Mouse (Mus musculus): ENCODE measurements around the gene Ezh2.
A peak's percentile ranks its signal among the peaks of the same experiment; 100 is the strongest.
"Not testable (repeated sequence)": the region's sequence is repeated elsewhere in the genome, so short reads cannot be mapped to it uniquely, and the experiment has no call there.

Ezh2 gene

DNA sequence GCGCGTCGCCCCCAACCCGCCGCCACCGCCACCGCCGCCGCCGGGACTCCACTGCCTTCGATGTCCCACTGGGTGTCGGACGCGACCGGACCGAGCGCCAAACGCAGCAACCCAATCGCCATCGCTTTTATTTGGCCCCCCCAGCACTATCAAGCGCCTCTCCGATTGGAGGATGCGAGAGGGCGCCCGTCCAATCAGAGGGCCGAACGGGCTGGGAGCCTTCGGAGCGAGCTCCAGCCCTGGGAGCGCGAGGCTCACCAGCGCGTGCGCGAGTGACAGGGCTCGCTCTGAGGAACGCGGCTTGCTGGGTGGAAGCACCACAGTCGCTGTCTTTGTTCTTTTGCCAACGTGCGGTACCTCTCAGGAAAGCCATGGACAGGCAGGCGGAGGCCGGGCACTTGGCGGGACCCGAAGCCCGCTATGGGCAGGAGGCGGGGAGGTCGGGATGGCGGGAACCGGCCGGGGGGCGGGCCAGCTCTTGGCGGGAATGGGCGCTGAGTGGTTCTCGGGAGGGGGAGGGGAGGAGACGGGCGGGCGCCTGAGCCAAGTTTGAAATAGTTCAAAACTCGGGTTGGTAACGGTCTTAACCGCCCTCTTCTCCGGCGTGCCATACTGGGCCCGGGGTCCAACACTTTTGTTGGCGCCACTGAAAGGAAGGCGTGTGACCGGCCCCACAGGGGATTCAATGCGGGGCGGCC is at the start of gene Ezh2:
Gene Ezh2, minus strand, starts transcription at position 416 of the 698 bp plus-strand sequence.
- DNase-seq (ENCODE audit: low spot score in 2 of 2), result peak; percentile 98

DNA sequence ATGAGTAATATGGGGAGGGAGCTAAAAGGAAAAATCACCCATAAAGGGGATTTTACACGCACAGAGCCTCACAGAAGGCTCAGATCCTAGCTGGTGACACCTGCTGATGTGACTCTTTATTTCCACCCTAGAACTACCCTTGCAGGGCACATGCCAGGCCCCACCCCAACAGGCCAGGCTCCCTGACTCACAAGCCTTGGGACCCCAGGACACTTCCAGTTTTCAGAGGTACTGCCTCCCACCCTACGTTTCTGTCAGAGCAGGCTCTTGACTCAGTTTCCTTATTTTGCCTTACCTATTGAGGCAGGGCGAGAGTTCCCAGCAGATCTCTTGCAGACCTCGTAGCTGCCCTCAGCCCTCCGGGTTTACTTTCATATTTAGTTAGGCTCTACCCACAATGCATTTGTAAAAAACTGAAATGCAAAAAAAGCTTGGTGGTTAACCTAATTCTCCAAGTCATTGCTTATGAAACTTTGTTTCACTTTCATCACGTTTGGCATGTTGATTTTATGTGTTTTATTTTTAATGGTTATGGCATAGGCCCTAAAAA is 41.5 kb upstream of the Ezh2 start:
- DNase-seq (ENCODE audit: low spot score in 2 of 2), result no peak

DNA sequence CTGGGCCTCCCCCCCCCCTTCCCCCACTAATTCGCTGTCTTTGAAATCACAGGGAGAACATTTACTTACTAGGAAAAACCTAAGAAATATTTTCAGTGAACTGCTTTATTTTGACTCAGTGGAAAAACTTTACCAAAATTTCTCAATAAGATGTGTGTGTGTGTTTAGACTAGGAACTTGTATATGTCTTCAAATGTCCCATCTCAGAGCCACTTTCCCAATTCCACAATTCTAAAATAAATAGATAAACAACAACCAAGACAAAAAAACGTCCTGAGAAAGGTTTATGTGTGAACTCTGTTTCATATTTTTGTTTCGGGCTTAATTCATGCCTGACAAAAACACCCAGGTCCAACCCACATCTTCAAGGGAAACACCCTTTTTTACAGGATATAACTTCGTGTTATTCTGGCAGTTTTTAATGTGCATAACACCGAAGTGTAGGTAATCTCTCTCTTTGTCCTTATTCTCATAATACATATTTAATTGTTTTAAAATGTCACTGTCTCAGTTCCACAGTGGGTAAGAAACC is 40.9 kb upstream of the Ezh2 start:
- DNase-seq (ENCODE audit: low spot score in 2 of 2), result no peak

DNA sequence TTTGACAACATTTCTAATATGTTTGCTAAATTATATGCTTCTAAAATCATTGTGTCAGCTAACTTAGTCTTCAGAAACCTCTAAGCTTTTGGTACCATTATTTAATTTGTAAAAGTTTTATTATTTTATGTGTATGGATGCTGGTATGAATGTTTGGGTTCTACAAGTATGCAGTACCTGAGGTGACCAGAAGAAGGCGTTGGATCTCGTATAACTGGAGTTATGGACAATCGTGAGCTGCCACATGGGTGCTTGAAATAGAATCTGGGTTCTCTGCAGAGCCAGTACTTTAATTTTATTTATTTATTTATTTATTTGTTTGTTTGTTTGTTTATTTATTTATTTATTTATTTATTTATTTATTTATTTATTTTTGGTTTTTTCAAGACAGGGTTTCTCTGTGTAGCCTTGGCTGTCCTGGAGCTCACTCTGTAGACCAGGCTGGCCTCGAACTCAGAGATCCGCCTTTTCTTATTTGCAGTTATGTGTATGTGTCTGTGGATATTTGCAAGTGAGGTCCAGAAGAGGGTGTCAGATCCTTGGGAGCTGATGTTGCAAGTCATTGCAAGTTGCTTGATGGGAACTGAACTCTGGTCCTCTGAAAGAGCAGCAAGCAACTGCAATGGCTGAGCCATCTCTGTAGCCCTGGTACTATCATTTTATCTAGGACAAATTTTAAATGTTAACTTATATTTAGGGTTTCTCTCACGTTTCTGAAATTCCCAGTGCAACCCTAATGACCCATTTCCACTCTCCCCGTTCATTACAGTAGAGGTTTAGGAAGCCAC is 40.3 kb upstream of the Ezh2 start:
- no peak for DNase-seq (ENCODE audit: low spot score in 2 of 2)

DNA sequence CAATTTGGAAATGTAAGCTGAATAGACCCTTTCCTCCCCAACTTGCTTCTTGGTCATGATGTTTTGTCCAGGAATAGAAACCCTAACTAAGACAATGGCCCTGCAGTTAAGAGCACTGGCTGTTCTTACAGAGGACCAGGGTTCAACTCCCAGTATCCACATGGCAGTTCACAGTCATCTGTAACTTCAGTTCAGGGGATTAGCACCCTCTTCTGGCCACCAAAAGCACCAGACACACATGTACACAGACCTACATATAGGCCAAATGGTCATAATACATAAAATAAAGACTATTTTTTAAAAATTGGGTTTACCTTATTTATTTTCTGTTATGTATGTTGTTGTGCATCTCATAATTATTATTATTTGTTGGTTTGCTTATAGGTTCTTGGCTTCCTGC is 38.3 kb upstream of the Ezh2 start:
- DNase-seq (ENCODE audit: low spot score in 2 of 2), result no peak

DNA sequence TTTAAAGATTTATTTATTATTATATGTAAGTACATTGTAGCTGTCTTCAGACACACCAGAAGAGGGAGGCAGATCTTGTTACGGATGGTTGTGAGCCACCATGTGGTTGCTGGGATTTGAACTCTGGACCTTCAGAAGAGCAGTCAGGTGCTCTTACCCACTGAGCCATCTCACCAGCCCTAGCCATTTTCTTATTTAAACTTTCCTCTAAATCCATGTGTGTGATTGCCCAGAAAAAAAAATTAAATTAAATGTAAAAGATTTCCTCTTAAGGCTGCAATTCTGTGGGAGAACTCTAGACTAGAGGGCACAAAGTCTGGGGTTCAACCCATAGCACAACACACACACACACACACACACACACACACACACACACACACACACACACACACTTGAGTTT is 34.9 kb upstream of the Ezh2 start:
- not testable (repeated sequence) for DNase-seq (ENCODE audit: low spot score in 2 of 2)

DNA sequence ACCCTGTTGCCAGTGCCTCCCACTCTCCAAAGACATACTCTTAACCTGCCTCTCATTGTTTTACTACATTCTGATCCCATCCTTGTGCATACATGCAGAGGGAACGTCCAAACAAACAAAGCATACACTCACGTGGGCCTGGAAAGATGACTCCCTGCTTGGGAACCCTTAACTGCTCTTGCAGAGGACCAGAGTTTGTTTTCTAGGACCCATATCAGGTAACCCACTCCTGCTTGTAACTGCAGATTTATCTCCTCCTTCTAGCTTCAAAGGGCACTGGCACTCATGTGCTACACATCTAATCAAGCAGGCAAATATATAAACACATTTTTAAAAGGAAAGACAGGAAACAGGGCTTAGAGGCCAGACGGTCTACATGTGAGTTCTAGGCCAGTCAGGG is 32.8 kb upstream of the Ezh2 start:
- no peak for DNase-seq (ENCODE audit: low spot score in 2 of 2)

DNA sequence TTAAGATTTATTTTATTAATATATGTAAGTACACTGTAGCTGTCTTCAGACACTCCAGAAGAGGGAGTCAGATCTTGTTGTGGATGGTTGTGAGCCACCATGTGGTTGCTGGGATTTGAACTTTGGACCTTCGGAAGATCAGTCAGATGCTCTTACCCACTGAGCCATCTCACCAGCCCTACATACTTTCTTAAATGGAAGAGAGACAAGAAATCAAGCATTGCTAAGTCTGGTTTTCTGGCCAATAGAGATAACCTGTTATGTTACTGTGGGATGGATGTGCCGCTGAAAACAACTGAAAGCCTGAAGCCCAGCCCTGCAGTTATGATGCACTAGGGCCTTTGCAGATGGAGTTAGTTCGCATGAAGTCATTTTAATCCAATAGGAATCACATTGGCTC is 31.8 kb upstream of the Ezh2 start:
- not testable (repeated sequence) for DNase-seq (ENCODE audit: low spot score in 2 of 2)

DNA sequence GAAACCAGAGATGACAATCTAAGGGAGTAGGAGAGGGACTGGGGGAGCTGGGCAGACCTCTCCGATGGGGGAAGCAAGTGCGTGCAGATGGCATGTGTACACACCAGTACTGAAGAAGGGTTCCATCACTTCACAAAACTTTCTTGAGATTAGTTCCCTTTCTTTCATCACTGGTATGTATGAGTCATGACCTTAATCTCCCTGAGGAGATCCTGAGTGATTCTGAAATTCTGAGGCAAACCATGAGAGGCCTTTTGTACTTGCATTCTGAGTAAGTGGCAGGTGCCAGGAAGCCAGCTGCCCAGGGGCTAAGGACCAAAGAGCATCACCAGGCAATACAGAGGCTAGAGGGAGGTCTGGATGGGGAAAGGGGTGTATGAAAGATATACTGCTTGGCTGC is 25.9 kb upstream of the Ezh2 start:
- DNase-seq (ENCODE audit: low spot score in 2 of 2), result no peak

DNA sequence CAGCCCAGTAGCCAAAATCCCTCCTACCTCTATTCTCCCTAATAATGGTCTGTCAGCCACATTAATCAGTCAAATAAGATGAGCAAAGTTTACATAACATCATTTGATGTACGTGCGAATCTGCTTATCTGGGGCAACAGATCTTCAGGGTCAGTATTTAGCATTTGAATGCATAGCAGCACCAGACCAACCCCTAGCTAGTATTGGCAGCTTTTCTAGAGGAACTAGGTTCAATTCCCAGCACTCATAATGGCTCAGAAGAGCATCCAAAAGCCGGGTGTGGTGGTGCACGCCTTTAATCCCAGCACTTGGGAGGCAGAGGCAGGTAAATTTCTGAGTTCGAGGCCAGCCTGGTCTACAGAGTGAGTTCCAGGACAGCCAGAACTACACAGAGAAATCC is 13.2 kb upstream of the Ezh2 start:
- DNase-seq (ENCODE audit: low spot score in 2 of 2), result not testable (repeated sequence)

DNA sequence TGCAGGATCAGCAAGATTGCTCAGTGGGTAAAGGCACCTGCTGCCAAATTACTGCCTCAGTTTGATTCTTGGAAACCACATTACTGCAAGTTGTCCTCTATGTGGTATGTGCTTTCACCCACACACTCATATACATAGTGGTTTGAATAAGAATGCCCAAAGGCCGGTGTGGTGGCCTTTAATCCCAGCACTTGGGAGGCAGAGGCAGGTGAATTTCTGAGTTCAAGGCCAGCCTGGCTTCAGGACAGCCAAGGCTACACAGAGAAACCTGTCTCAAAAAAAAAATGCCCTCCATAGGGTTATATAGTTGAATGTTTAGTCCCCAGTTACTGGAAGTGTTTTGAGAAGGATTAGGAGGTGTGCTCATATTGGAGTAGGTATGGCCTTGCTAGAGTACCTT is 6.8 kb upstream of the Ezh2 start:
- no peak for DNase-seq (ENCODE audit: low spot score in 2 of 2)

DNA sequence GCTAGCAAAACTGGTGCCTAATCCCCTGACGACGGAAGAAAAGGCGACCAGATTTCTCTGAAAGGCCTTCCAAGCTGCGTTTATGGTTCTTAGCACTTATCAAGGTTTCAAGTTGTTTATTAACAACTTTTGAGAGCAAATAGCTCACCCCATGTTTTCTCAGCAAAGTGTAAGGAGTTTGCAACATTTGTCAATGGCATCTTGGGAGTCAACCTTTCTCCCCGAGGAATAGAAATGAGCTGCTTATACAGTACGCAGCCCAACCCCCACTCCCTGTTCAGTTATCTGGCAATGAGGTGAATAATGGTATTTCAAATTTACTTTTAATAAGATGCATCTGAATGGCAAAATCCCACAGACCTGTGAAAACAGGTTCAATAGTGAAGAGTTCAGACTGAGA is 555 bp upstream of the Ezh2 start:
- no peak for DNase-seq (ENCODE audit: low spot score in 2 of 2)

DNA sequence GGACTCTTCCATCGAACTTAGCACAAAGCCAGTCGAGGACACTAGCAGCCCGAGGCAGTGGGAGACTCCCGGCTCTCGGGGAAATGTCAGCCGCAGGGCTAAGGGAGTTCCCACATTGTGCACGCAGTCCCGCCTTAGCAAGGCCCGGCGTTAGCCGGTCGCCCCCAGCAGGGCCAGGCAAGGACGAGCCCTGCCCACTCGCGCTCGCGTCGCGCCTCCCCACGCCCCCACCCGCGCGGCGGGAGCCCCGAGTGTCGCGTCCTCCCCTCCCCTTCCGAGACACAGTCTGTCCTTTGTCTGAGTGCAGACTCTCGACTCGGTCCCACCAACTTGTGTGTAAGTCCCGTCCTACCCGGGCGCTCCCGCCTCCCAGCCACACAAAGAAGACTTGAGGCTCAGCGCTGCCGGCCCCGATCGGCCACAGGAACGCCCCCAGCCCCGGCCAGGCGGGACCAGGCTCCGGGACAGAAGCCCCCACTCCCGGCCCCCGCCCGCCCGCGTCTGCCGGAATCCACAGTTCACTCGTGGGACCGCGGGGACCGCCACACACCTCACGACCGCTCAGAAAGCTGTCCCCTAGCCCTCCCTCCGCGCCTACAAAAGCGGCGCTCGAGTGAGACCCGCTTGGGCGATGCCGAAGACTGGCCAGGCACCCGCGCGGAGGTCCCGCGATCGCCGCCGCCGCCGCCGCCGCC is 853 bp downstream of the Ezh2 start:
- peak; percentile 52 to 63 for DNase-seq (ENCODE audit: low spot score in 2 of 2)

DNA sequence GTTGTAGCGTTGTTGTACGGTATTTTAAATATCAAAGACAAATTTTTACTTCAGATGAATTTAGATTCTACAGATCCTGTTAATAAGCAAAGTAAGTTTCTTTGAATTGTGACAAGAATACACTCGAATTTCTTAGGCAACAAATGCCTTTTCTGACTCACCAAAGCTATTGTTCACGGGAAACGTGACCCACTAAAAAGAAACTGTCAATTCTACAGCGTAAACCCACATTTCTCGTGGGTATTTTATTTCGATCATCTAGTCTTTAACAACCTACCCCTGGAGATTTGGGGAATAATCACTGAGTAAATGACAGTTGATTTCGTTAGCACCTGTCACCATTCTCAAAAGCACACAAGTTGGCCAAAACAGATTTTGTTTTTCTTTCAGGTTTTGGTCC is 1.6 kb downstream of the Ezh2 start:
- DNase-seq (ENCODE audit: low spot score in 2 of 2), result peak in 1 of 2 experiments; percentile 1

DNA sequence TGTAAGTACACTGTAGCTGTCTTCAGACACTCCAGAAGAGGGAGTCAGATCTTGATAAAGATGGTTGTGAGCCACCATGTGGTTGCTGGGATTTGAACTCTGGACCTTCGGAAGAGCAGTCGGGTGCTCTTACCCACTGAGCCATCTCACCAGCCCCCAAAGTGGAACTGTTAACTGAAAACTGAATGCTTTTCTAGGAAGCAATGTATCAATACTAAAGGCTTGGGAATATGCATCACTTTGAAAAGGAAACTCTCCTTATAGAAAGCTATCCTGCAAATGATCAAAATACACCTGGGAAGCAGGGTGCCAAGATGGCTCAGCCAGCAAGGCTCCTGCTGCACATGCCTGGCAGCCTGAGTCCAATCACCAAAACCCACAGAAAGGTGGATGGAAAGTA is 7.8 kb downstream of the Ezh2 start:
- DNase-seq (ENCODE audit: low spot score in 2 of 2), result not testable (repeated sequence)

DNA sequence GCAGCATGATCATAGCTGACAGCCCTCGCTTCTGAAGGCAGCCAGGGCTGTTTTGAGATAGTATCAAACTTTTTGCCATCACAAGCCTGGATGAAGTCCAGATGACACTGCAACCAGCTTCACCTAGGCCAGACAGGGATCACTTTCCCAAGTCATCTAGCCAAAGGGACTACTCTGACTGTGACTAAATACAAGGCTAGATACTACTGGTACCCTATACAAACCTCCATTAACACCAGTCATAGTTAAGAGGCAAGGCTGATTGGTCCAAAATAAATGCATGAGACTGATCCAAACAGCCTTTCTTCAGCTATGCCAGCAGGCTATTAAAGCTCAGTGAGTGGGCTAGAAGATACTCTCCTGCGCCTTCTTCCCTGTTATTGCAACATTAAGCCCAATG is 22.3 kb downstream of the Ezh2 start:
- DNase-seq (ENCODE audit: low spot score in 2 of 2), result no peak

DNA sequence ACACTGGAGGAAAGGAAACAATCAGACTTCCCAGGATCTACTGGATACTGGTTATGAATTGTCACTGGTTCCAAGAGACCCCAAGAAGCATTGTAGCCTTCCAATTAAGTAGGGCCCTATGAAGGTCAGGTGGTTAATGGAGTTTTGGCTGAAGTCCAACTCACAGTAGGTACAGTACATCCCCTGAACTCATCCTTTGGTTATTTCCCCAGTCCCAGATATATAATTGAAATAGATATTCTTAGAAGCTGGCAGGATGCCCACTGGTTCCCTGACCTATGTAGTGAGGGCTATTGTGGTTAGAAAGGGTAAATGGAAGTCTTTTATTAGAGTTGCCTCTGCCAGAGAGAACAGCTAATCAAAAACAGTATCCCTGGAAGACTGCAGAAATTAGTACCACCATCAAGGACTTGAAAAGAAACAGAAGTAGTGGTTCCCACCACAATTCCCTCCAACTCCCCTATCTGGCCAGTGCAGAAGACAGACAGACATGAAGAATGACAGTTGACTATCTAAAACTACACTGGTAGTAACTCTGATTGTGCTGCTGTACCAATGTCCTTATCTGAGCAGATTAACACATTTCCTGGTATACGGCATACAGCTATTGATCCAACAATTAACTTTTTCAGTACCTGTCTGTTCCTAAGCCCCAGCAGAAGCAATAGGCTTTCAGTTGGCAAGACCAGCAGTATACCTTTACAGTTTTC is 29.7 kb downstream of the Ezh2 start:
- no peak for DNase-seq (ENCODE audit: low spot score in 2 of 2)

DNA sequence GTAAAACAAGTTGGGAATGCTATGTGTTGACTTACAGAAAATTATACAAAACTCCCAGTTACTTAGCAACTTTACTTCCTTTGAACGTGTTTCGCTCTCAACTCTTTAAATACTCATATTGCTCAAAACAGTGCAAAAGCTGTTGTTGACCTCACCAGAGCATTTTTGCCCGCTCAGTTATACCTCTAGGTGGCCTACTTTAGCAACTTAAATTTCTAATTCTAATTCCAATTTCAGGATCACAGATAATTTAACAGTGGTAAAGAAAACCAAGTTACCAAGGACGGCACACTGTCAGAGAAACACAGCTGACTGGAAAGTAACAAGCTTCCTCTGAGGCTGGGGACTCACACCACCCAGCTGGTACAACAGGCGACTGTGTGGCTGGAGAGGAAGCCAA is 33.7 kb downstream of the Ezh2 start:
- DNase-seq (ENCODE audit: low spot score in 2 of 2), result no peak

DNA sequence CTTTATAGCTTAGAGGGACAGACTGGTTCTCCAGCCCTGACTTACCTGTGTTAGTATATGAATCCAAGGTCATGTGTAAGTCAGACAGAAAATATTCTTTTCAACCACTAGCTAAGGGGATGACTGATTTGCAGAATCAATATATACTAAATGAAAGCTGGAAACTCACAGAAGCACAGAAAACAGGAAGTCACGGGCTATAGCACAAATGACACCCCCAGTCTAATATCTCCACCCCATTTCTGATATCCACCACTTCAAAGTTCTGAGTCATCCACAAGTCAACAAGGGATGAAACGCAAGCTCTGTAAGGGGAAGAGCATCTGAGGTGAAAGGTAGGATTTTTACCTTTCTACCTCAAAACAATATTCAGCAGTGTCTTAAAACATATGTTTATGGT is 34.3 kb downstream of the Ezh2 start:
- DNase-seq (ENCODE audit: low spot score in 2 of 2), result no peak

DNA sequence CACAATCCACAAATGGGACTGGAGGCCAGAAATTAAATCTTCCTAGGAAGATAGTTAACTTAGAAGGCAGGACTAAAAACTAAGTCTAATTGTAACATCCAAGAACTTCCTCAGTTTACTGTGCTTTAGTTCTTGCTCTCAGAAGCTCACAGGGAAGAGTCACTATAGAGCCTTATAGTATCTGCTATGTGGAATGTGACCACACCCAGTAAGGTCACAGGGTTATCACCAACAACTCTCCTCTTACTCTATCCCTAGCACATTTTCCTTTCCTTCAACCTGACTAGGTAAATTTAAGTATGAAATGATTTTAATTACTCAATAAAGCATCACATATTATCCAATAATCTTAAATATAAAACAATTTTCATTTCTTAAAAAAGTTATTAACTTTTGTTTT is 34.7 kb downstream of the Ezh2 start:
- no peak for DNase-seq (ENCODE audit: low spot score in 2 of 2)

DNA sequence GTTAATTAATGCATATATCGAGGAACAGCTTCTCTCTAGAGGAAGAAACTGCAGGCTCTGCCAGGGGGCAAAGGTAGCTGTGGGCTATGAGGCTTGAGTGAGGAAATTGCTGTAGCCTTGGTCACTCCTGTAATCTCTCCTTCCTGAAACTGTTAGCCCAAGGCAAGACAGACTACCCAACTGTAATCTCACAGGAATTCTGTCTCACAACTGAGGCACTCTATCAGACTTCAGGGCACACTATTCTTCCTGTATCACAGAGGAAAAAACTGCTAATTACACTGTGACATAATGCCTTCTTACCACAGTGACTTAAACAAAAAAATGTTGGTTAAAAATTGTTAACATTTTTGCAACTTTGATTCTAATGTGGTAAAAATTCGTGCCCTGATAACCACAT is 35.9 kb downstream of the Ezh2 start:
- no peak for DNase-seq (ENCODE audit: low spot score in 2 of 2)

DNA sequence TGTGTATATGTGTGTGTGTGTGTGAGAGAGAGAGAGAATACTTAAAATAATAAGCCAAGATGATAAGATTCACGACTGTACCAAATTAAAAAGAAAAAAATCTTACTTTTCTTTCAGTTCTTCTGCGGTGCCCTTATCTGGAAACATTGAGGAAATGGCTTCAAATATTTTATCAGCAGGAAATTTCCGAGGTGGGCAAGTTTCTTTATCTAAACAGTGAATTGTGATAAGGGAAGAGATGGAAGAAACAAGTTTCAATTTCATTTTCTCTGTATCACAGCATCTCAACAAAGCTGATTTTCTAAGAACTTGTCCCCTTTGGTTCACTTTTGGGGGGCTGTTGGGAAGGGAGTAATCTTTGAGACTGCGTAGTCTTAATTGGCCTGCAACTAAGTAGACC is 42.9 kb downstream of the Ezh2 start:
- DNase-seq (ENCODE audit: low spot score in 2 of 2), result no peak

Measured in heart, adult 9 months (tissue).